Mouse (Mus musculus) lung, postnatal 0 days (tissue): ENCODE results near the gene Kbtbd2.

ENCODE experiments used
- CTCF ChIP-seq: IDR thresholded peaks from 2 replicates; pipeline ENCODE4 v1.5.1; 2016; ENCODE audit warnings: antibody characterized with exemption, mild to moderate bottlenecking
- EP300 ChIP-seq: IDR thresholded peaks from 2 replicates; pipeline ENCODE4 v1.6.1; 2016; ENCODE audit warnings: antibody characterized with exemption, mild to moderate bottlenecking, control low read depth

- TF ChIP-seq CTCF, result no peak
- 0 out of 2 replicates have a peak, but pooled peaks have one; percentile 2 for TF ChIP-seq EP300
Observed at GRCm38 (mm10) chr6:56798152-56798465, 496 bp upstream of the Kbtbd2 start.
